Mouse (Mus musculus): ENCODE measurements around the gene Jmjd4. TPM values are rescaled to one million over a fixed set of nuclear protein-coding genes. Genes with fewer than 3 reads are reported as not detected.

Gene Jmjd4
- 10 to 100 TPM; 11.5 to 13.3 TPM for total RNA-seq (2021)

GRCm38 (mm10) chr11:59449741-59450229 is at the start of gene Jmjd4:
Jmjd4 (plus strand) TSS chr11:59450045.
- DNase-seq, result peak; percentile 94
- intact Hi-C loops (cut with DNase I), result no loop called here

GRCm38 (mm10) chr11:59400876-59401275 is 49.0 kb upstream of the Jmjd4 start:
- no peak for DNase-seq
- intact Hi-C loops (cut with DNase I), result no loop called here

- intact Hi-C loops (cut with DNase I), result no loop called here
Measured at GRCm38 (mm10) chr11:59405761-59406160, 44.1 kb upstream of the Jmjd4 start.

GRCm38 (mm10) chr11:59410851-59411250 is 39.0 kb upstream of the Jmjd4 start:
- DNase-seq, result no peak
- intact Hi-C loops (cut with DNase I), result no loop called here

More at GRCm38 (mm10) chr11:59405761-59406160, 44.1 kb upstream of the Jmjd4 start:
- DNase-seq, result no peak

- intact Hi-C loops (cut with DNase I), result no loop called here
- no peak for DNase-seq
Measured at GRCm38 (mm10) chr11:59412058-59412457, 37.8 kb upstream of the Jmjd4 start.

GRCm38 (mm10) chr11:59412999-59413863 is 36.6 kb upstream of the Jmjd4 start:
- intact Hi-C loops (cut with DNase I), result no loop called here
- DNase-seq, result no peak

GRCm38 (mm10) chr11:59418708-59419107 is 31.1 kb upstream of the Jmjd4 start:
- no peak for DNase-seq
- intact Hi-C loops (cut with DNase I), result no loop called here

- intact Hi-C loops (cut with DNase I), result no loop called here
- no peak for DNase-seq
Measured at GRCm38 (mm10) chr11:59421436-59421835, 28.4 kb upstream of the Jmjd4 start.

GRCm38 (mm10) chr11:59421967-59422366 is 27.9 kb upstream of the Jmjd4 start:
- intact Hi-C loops (cut with DNase I), result no loop called here
- DNase-seq, result no peak

GRCm38 (mm10) chr11:59423010-59423588 is 26.7 kb upstream of the Jmjd4 start:
- intact Hi-C loops (cut with DNase I), result no loop called here
- no peak for DNase-seq

- DNase-seq, result peak; percentile 52 to 61
- intact Hi-C loops (cut with DNase I), result loop anchor here (2.0 kb wide), 1 partner anchor 117 kb away; no protein-coding TSS in a partner anchor
Measured at GRCm38 (mm10) chr11:59425671-59426101, 24.2 kb upstream of the Jmjd4 start.

- intact Hi-C loops (cut with DNase I), result no loop called here
Measured at GRCm38 (mm10) chr11:59428057-59428660, 21.7 kb upstream of the Jmjd4 start.

GRCm38 (mm10) chr11:59429959-59430358 is 19.9 kb upstream of the Jmjd4 start:
- DNase-seq, result no peak
- intact Hi-C loops (cut with DNase I), result no loop called here

More at GRCm38 (mm10) chr11:59428057-59428660, 21.7 kb upstream of the Jmjd4 start:
- peak; percentile 41 to 62 for DNase-seq

GRCm38 (mm10) chr11:59432261-59432660 is 17.6 kb upstream of the Jmjd4 start:
- DNase-seq, result no peak
- intact Hi-C loops (cut with DNase I), result no loop called here

- DNase-seq, result peak in 1 of 2 experiments; percentile 36
- intact Hi-C loops (cut with DNase I), result no loop called here
Measured at GRCm38 (mm10) chr11:59437954-59438353, 11.9 kb upstream of the Jmjd4 start.

GRCm38 (mm10) chr11:59443102-59443501 is 6.7 kb upstream of the Jmjd4 start:
- DNase-seq, result no peak
- intact Hi-C loops (cut with DNase I), result no loop called here

- no peak for DNase-seq
Measured at GRCm38 (mm10) chr11:59450230-59450771, 456 bp downstream of the Jmjd4 start.

GRCm38 (mm10) chr11:59451086-59451485 is 1.2 kb downstream of the Jmjd4 start, which contains the start of gene Snap47:
Snap47 (minus strand) TSS chr11:59451186.
- intact Hi-C loops (cut with DNase I), result no loop called here
- no peak for DNase-seq

More at GRCm38 (mm10) chr11:59450230-59450771, 456 bp downstream of the Jmjd4 start:
- intact Hi-C loops (cut with DNase I), result no loop called here

- intact Hi-C loops (cut with DNase I), result no loop called here
- DNase-seq, result no peak
Measured at GRCm38 (mm10) chr11:59456346-59456745, 6.5 kb downstream of the Jmjd4 start.

GRCm38 (mm10) chr11:59456891-59457290 is 7.0 kb downstream of the Jmjd4 start:
- DNase-seq, result no peak
- intact Hi-C loops (cut with DNase I), result no loop called here

- intact Hi-C loops (cut with DNase I), result no loop called here
Measured at GRCm38 (mm10) chr11:59458973-59459372, 9.1 kb downstream of the Jmjd4 start.

More at GRCm38 (mm10) chr11:59458973-59459372, 9.1 kb downstream of the Jmjd4 start:
- DNase-seq, result peak; percentile 71 to 78
